Mouse (Mus musculus) erythroblast, adult 5-6 weeks (primary cell): ENCODE data around the gene Tas1r3. TPM values are rescaled to one million over a fixed set of nuclear protein-coding genes. Genes with fewer than 3 reads are reported as not detected.

Source experiments
- ATAC-seq: replicated peaks from 2 replicates; pipeline ENCODE4 v1.8.0; 2016; ENCODE audit warnings: moderate number of reproducible peaks, mild to moderate bottlenecking, moderate TSS enrichment, inconsistent platforms; ENCODE audit not compliant: poor library complexity, low FRiP score, severe bottlenecking
- total RNA-seq, 2 experiments: library from RNA; stranded (forward) in 1 of 2; stranded (reverse) in 1 of 2; fragments of 150-400 nt in 1 of 2; fragments of 200-764, 138-1000 nt in 1 of 2; gene quantifications; 2 replicates each; pipeline versions ENCODE4 v1.2.3 to v1.2.4; 2015 to 2017; ENCODE audit warnings: low replicate concordance in 2 of 2

The Tas1r3 gene
- total RNA-seq, 2 experiments from 2014 or later: 0.85 TPM; not detected in 1

DNA sequence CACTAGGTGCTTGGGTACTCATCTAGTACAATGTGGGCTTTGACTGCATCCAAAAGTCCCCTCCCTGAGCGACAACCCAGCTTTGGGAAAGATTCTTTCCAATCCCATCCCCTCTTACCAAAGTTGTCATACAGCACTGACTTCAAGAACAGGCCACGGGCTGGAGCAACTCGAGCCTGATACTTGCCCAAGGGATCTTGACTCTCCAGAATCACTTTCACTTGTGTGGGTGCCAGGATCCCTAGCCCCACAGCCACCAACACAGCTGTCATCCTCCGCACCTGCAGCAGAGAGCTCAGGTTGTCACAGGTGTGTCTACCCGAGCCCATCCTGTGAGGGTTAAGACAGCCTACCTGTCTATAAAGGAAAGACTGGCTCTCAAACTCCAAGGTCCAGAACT, 26.2 kb upstream of the Tas1r3 start:
- ATAC-seq: no peak

- no peak for ATAC-seq
Observed at GRCm38 (mm10) chr4:155888181-155888580, 25.0 kb upstream of the Tas1r3 start.

DNA sequence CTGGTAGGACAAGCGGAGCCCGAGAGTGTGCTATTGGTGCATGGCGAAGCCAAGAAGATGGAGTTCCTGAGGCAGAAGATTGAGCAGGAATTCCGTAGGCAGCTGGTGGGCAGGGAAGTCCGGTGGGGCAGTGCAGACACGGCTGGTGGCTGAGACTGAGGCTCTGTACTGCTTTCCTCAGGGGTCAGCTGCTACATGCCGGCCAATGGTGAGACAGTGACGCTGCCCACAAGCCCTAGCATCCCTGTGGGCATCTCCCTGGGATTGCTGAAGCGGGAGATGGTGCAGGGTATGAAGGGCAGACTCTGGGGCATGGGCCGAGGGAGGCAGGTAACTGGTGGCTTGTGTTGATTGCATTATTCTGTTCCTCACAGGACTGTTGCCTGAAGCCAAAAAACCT, 24.5 kb upstream of the Tas1r3 start:
- no peak for ATAC-seq

DNA sequence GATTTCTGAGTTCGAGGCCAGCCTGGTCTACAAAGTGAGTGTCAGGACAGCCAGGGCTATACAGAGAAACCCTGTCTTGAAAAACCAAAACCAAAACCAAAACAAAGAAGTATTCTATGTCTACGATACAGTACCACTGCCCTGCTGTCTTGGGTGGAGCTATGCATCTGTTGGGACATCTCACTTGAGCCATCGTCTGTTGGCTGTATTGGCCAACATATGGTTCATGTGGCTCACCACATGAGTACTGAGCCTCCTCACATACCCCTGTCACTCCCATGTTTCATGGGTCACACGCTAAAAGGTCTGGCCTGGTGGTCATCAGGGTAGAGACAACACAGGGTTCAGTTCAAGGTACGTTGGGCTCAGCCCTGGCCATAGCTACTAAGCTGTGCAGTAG, 23.2 kb upstream of the Tas1r3 start:
- no peak for ATAC-seq

DNA sequence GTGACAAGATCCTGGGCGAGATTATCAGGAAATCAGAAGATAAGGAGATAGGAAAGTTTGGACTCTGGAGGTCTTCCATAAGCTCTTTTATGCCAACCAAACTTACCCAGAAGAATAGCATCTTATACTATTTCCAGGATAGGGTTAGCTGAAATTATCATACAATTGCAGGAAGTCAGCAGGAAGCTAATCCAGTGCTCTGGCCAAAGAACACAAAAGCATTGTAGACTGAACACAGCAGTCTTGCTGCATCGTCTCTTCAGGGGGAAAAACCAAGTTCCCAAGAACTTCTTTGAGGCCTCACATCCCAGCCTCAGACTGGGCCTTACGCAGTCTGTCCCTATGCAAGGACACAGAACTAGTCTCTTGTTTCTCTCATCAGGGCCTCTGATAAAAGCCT, 20.4 kb upstream of the Tas1r3 start:
- no peak for ATAC-seq

DNA sequence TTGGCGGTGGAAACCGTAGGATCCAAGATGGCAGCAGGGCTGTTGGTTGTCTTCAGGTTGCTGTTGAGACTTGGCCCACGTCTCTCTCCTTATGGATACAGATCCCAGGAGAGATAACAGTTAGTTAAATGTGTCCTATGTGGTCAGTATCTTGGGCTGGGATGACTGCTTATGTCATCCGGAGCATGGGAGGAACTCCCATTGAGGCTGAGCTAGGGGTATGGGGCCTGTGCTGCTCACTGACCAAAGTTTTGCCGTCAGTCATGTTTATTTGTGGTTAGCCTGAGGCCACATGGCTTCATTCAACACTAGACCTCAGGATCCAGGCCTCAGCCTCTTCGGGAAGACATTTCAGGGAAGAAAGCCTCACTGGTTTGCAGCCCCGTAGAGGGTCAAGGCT, 8.2 kb upstream of the Tas1r3 start:
- ATAC-seq: no peak

GRCm38 (mm10) chr4:155869317-155870033, 6.3 kb upstream of the Tas1r3 start, which contains the start of the genes Cptp and Ints11:
Gene Cptp, minus strand, starts transcription at chr4:155869440.
Gene Ints11, plus strand, starts transcription at chr4:155869546.
- ATAC-seq: peak; percentile 95

- peak; percentile 52 for ATAC-seq
Observed at GRCm38 (mm10) chr4:155868614-155869298, 5.6 kb upstream of the Tas1r3 start.

DNA sequence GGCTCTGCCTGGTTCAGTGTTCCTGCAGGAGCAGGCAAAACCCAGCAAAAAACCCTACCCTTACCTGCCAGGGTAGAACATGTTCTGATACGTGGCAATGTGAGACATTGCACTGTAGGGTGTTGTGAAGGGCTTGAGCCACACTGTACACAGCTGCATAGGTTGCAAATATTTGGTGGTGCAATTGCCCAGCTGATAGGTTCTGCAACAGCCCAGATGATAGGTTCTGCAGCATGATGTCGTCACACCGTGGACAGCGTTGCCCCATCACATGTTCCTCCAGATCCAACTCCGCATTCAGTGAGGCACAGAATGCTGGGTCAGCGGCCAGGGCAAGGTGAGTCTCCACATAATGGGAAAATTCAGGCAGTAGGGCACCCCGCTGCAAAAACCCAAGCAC, 1.4 kb downstream of the Tas1r3 start:
- ATAC-seq: no peak

- ATAC-seq: no peak
Observed at GRCm38 (mm10) chr4:155859318-155859717, 3.8 kb downstream of the Tas1r3 start.

GRCm38 (mm10) chr4:155856881-155857280, 6.3 kb downstream of the Tas1r3 start:
- ATAC-seq: no peak

GRCm38 (mm10) chr4:155856071-155856470, 7.1 kb downstream of the Tas1r3 start:
- no peak for ATAC-seq

GRCm38 (mm10) chr4:155854991-155855390, 8.2 kb downstream of the Tas1r3 start:
- ATAC-seq: no peak

GRCm38 (mm10) chr4:155853421-155853820, 9.7 kb downstream of the Tas1r3 start:
- ATAC-seq: no peak

DNA sequence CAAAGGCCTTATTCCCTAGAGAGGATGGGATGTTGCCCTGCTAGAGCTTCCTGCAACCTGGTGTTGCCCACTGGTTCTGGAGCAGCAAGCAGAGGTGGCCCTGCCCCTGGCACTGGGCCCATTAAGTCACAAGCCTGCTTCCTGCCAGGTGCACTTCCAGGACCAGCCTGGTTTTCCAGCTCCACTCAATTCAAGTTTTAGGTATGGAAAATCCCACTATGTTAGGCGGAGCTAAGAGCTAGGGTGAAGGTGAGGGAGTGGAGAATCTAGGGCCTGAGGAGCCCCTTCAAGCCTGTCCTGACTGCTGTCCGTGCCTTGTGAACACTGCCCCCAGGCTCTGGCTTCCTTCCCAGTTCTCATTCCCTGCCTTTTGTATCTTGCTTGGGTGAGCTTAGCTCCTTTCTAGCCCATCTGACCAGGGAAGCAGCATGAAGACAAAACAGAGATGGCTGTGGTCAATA, 11.2 kb downstream of the Tas1r3 start:
- ATAC-seq: no peak

DNA sequence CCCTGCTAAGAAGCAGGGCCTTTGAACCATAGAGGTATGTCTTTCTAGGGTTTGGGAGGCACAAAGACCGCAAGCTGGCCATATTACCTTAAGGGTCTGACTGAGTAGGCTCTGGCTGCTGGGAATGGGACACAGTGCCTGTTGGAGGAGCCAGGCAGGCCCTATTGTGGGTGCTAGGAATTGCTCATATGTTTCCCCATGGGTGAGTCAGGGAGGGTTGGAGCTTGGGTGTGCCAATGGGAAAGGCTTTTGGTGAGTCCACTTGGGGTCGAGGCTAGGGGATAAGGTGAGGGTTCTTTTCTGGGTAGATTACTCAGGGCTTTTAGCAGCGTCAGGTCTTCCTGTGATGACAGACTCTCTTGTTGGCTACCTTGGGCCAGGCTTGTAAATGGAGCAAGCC, 11.8 kb downstream of the Tas1r3 start:
- ATAC-seq: no peak

DNA sequence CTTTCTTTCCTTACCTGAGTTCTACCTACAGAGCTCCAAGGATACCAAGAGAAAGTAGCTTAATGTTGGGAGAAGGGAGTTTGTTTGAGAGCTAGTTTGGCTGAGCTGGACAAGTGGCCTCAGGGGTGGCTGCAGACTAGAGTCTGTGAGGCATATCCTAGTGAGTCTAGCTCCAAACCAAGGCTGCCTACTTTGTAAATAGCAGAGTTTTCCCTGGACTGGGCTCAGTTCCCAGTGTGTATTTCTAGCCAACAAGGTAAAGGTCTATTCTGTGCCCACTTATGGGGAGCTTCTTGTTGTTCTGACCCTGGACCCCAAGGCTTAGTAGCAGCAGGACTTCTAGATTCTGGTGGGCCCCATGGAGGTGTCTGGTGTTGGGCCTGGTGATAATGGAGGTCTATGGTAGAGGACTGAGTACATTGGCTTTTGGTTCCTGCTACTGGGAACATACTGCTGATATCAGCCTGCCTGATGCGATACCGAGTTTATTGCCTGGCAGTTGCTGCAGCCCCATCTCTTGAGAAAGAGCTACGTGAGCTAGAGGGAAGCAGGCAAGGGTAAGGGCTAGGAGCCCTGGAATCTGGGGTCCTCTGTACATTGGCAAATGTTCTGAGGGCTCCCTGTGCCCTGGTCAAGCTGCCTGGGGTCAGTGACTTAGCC, 13.2 kb downstream of the Tas1r3 start:
- no peak for ATAC-seq

DNA sequence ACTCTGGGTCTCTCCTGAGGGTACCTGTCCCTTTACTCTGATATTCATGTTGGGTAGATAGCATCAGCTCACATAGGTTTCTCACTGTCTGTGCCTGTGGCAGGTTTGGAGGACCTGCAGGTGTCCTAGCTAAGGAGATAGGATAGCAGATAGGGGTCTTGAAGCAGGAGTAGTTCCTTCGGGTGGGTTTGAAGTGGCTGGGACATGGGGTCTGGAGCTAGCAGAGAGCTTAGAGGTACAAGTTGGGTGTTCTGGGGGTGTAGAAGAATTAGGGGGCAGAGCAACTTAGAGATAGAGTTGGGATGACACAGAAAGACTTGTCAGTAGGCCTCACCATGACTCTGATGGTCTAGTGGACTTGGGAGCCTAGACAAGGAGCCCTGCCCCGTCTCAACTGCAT, 13.8 kb downstream of the Tas1r3 start:
- ATAC-seq: no peak

DNA sequence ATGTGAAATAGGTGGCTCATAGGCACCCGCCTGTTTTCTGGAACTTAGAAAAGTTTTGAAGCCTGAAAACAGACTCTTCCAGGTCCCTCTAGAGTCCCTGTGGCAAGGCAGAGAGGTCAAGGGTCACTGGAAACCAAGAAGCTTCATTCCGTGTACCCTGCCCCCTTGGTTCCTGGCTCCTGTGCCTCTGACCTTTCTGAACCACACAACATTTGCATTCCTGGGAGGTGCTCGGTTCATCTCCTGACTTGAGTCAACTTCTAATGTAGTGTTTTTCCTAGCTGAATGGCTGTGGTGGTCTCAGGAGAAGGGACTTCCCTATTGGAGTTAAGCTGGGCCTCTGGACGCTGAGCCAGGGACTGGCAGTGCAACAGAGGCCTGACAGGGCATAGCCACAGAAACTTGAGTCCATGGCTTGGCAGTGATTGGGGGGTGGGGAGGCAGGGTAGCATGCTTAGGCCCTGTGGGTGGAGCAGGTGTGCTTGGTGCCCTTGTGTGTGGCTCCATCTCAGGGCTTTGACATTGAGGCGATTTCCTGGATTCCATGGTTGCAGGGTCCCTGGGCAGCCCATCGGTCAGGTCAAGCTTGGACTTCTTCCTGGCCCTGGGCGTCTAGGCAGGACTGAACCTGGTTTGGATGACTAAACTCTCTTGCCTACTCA, 14.6 kb downstream of the Tas1r3 start:
- ATAC-seq: no peak

GRCm38 (mm10) chr4:155847591-155848352, 15.4 kb downstream of the Tas1r3 start:
- ATAC-seq: peak; percentile 25
